Mouse (Mus musculus): ENCODE data around the gene Fam83c. TPM values are rescaled to one million over a fixed set of nuclear protein-coding genes. Genes with fewer than 3 reads are reported as not detected.

Fam83c gene
- total and polyA plus RNA-seq, 3 experiments: 0.03 to 0.04 TPM; not detected in 1

DNA sequence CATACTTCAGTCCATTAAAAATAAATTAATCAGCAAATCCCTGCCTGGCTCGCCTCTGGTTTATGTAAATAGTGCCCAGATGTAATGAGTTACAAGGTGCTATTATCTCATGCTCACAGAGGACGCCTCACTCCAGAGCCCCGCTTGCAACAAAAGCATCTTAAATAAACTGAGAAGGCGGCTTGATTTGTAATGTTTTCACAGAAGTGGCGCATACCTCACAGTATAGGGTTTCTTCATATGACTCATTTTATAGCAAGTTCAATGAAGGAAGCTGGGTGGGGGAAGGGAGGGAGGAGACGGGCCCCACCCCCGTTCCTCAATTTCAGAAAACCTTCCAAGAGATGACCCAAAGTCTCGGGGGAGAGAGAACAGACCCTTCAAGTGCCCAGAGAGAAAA, 12.3 kb upstream of the Fam83c start:
- no peaks in the 10 kb centered on the region for H3K9me3 ChIP-seq (replicated peaks; ENCODE audit: insufficient read depth, low read length)
- DNase-seq (ENCODE audit: low read depth, low spot score): no peak
- H3K27ac ChIP-seq (ENCODE audit: control insufficient read depth, low read depth, low read length): no peak overlapping the region
- H3K9ac ChIP-seq (ENCODE audit: control insufficient read depth, low read depth, low read length, poor library complexity, severe bottlenecking): no peak overlapping the region
- H3K79me2 ChIP-seq (ENCODE audit: control insufficient read depth, insufficient read depth, low read length, poor library complexity): no peaks in the 10 kb centered on the region
- no peak overlapping the region for H3K4me3 ChIP-seq (ENCODE audit: control insufficient read depth in 1 of 2, insufficient read depth in 1 of 2, low read depth in 2 of 2, low read length in 2 of 2)
- H3K27me3 ChIP-seq (ENCODE audit: control insufficient read depth in 1 of 2, insufficient read depth in 2 of 2, low read length in 2 of 2): no peaks in the 10 kb centered on the region
- peaks cover 0 to 6% of the 10 kb centered on the region in 2 experiments; a peak in 2 of 4 replicates for H3K36me3 ChIP-seq (ENCODE audit: control insufficient read depth in 1 of 2, insufficient read depth in 2 of 2, low read length in 2 of 2)
- TF ChIP-seq CHD2 (IDR thresholded peaks at IDR 0.05; ENCODE audit: low read length): no peak
- no peak for TF ChIP-seq ZKSCAN1 (IDR thresholded peaks at IDR 0.05; ENCODE audit: low read depth, low read length)
- TF ChIP-seq JUND (IDR thresholded peaks at IDR 0.05; ENCODE audit: low read depth, low read length): no peak
- no peak for TF ChIP-seq TBP (IDR thresholded peaks at IDR 0.05; ENCODE audit: low read depth, low read length)
- no peak for TF ChIP-seq SIN3A (IDR thresholded peaks at IDR 0.05; ENCODE audit: low read length)
- TF ChIP-seq BHLHE40 (IDR thresholded peaks at IDR 0.05; ENCODE audit: borderline replicate concordance, low read depth, low read length): no peak
- TF ChIP-seq MAFK (IDR thresholded peaks at IDR 0.05; ENCODE audit: borderline replicate concordance, low read depth, low read length): no peak
- no peak for TF ChIP-seq E2F4 (IDR thresholded peaks at IDR 0.05; ENCODE audit: borderline replicate concordance, low read depth, low read length)
- H3K4me1 ChIP-seq (ENCODE audit: control insufficient read depth in 1 of 2, insufficient read depth in 2 of 2, low read length in 2 of 2): no peaks in the 10 kb centered on the region

DNA sequence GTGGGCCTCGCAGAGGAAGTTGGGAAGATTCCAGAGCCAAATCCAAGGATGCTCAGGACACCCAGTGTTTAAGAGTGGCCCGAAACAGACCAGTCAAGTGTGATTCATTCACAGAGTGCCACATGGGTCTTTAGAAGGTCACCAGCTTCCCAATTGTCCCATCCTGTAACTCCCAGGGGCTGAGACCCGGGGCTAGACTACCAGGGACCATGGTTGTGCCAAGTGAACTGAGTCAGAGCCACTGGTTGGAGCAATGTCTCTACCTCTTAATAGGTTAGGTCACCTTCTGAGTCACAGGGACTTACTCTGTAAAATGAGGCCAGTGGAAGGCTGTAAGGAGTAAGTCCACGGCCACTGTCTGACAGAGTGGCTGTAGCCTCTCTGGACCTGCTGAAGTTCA, 4.3 kb upstream of the Fam83c start:
- H3K4me1 ChIP-seq (ENCODE audit: control insufficient read depth in 1 of 2, insufficient read depth in 2 of 2, low read length in 2 of 2): no peaks in the 10 kb centered on the region
- H3K27me3 ChIP-seq (ENCODE audit: control insufficient read depth in 1 of 2, insufficient read depth in 2 of 2, low read length in 2 of 2): no peaks in the 10 kb centered on the region
- H3K36me3 ChIP-seq (ENCODE audit: control insufficient read depth in 1 of 2, insufficient read depth in 2 of 2, low read length in 2 of 2): no peaks in the 10 kb centered on the region
- TF ChIP-seq ELF1 (IDR thresholded peaks at IDR 0.05; ENCODE audit: low read depth, low read length) (no peak), ZMIZ1 (IDR thresholded peaks at IDR 0.05; ENCODE audit: low read depth, low read length) (no peak), RCOR1 (IDR thresholded peaks at IDR 0.05; ENCODE audit: low read depth, low read length) (no peak), MXI1 (IDR thresholded peaks at IDR 0.05; ENCODE audit: low read depth, low read length) (no peak), POLR2AphosphoS2 (IDR thresholded peaks at IDR 0.05; ENCODE audit: low read length) (no peak), TCF12 (IDR thresholded peaks at IDR 0.05; ENCODE audit: low read depth, low read length) (no peak), RAD21 (IDR thresholded peaks at IDR 0.05; ENCODE audit: low read depth, low read length) (no peak), CTCF (IDR thresholded peaks at IDR 0.05 in 2 of 3, conservative IDR thresholded peaks at IDR 0.05 in 1 of 3; ENCODE audit: control insufficient read depth in 1 of 3, insufficient read depth in 1 of 3, low read depth in 2 of 3, low read length in 3 of 3, poor library complexity in 1 of 3, severe bottlenecking in 1 of 3) (no peak), ETS1 (IDR thresholded peaks at IDR 0.05; ENCODE audit: low read depth, low read length) (no peak), MAZ (IDR thresholded peaks at IDR 0.05; ENCODE audit: low read depth, low read length) (no peak), E2F4 (IDR thresholded peaks at IDR 0.05; ENCODE audit: borderline replicate concordance, low read depth, low read length) (no peak), USF1 (IDR thresholded peaks at IDR 0.05; ENCODE audit: low read depth, low read length) (no peak), ZC3H11A (IDR thresholded peaks at IDR 0.05; ENCODE audit: low read depth, low read length) (no peak), TBP (IDR thresholded peaks at IDR 0.05; ENCODE audit: low read depth, low read length) (no peak)
- no peak for DNase-seq (ENCODE audit: low read depth, low spot score)
- no peaks in the 10 kb centered on the region for H3K9me3 ChIP-seq (replicated peaks; ENCODE audit: insufficient read depth, low read length)
- no peak overlapping the region for H3K27ac ChIP-seq (ENCODE audit: control insufficient read depth, low read depth, low read length)
- H3K4me3 ChIP-seq (ENCODE audit: control insufficient read depth in 1 of 2, insufficient read depth in 1 of 2, low read depth in 2 of 2, low read length in 2 of 2): no peak overlapping the region
- H3K9ac ChIP-seq (ENCODE audit: control insufficient read depth, low read depth, low read length, poor library complexity, severe bottlenecking): no peak overlapping the region
- no peaks in the 10 kb centered on the region for H3K79me2 ChIP-seq (ENCODE audit: control insufficient read depth, insufficient read depth, low read length, poor library complexity)

Data from MEL (cell line).